Mouse (Mus musculus): ENCODE data around the gene Nap1l5.

The Nap1l5 gene

GRCm38 (mm10) chr6:58906852-58907261 is at the start of gene Nap1l5:
Nap1l5 (minus strand) TSS chr6:58907076.
- in situ Hi-C loops (cut with MboI, MseI), result no loop called here

GRCm38 (mm10) chr6:58951128-58951992 is 44.5 kb upstream of the Nap1l5 start:
- in situ Hi-C loops (cut with MboI, MseI), result no loop called here

- in situ Hi-C loops (cut with MboI, MseI), result no loop called here
Measured at GRCm38 (mm10) chr6:58950410-58950809, 43.5 kb upstream of the Nap1l5 start.

GRCm38 (mm10) chr6:58946840-58947239 is 40.0 kb upstream of the Nap1l5 start:
- in situ Hi-C loops (cut with MboI, MseI), result no loop called here

GRCm38 (mm10) chr6:58946246-58946645 is 39.4 kb upstream of the Nap1l5 start:
- in situ Hi-C loops (cut with MboI, MseI), result no loop called here

- in situ Hi-C loops (cut with MboI, MseI), result no loop called here
Measured at GRCm38 (mm10) chr6:58943958-58944357, 37.1 kb upstream of the Nap1l5 start.

GRCm38 (mm10) chr6:58942276-58942675 is 35.4 kb upstream of the Nap1l5 start:
- in situ Hi-C loops (cut with MboI, MseI), result no loop called here

- in situ Hi-C loops (cut with MboI, MseI), result loop anchor here in 1 of 2 experiments (10.0 kb wide), 1 partner anchor 1957 kb away; no protein-coding TSS in a partner anchor
Measured at GRCm38 (mm10) chr6:58937726-58938125, 30.9 kb upstream of the Nap1l5 start.

- in situ Hi-C loops (cut with MboI, MseI), result loop anchor here in 1 of 2 experiments (10.0 kb wide), 1 partner anchor 1961 kb away; no protein-coding TSS in a partner anchor
Measured at GRCm38 (mm10) chr6:58934144-58934543, 27.3 kb upstream of the Nap1l5 start.

- in situ Hi-C loops (cut with MboI, MseI), result loop anchor here in 1 of 2 experiments (10.0 kb wide), 1 partner anchor 1961 kb away; no protein-coding TSS in a partner anchor
Measured at GRCm38 (mm10) chr6:58933189-58933913, 26.5 kb upstream of the Nap1l5 start.

- in situ Hi-C loops (cut with MboI, MseI), result loop anchor here in 1 of 2 experiments (10.0 kb wide), 1 partner anchor 1962 kb away; no protein-coding TSS in a partner anchor
Measured at GRCm38 (mm10) chr6:58932515-58933188, 25.8 kb upstream of the Nap1l5 start.

GRCm38 (mm10) chr6:58931149-58931548 is 24.3 kb upstream of the Nap1l5 start:
- in situ Hi-C loops (cut with MboI, MseI), result loop anchor here in 1 of 2 experiments (10.0 kb wide), 1 partner anchor 1964 kb away; no protein-coding TSS in a partner anchor

GRCm38 (mm10) chr6:58929911-58930431 is 23.1 kb upstream of the Nap1l5 start:
- in situ Hi-C loops (cut with MboI, MseI), result loop anchor here in 1 of 2 experiments (10.0 kb wide), 1 partner anchor 1965 kb away; no protein-coding TSS in a partner anchor

GRCm38 (mm10) chr6:58927881-58928280 is 21.0 kb upstream of the Nap1l5 start:
- in situ Hi-C loops (cut with MboI, MseI), result no loop called here

- in situ Hi-C loops (cut with MboI, MseI), result no loop called here
Measured at GRCm38 (mm10) chr6:58922511-58922910, 15.6 kb upstream of the Nap1l5 start.

- in situ Hi-C loops (cut with MboI, MseI), result no loop called here
Measured at GRCm38 (mm10) chr6:58921623-58922022, 14.7 kb upstream of the Nap1l5 start.

GRCm38 (mm10) chr6:58920735-58921134 is 13.9 kb upstream of the Nap1l5 start:
- in situ Hi-C loops (cut with MboI, MseI), result no loop called here

- in situ Hi-C loops (cut with MboI, MseI), result no loop called here
Measured at GRCm38 (mm10) chr6:58916498-58916897, 9.6 kb upstream of the Nap1l5 start.

GRCm38 (mm10) chr6:58913971-58914370 is 7.1 kb upstream of the Nap1l5 start:
- in situ Hi-C loops (cut with MboI, MseI), result no loop called here

GRCm38 (mm10) chr6:58913551-58913950 is 6.7 kb upstream of the Nap1l5 start:
- in situ Hi-C loops (cut with MboI, MseI), result no loop called here

GRCm38 (mm10) chr6:58912842-58913241 is 6.0 kb upstream of the Nap1l5 start:
- in situ Hi-C loops (cut with MboI, MseI), result no loop called here
